Mouse (Mus musculus): Measurements from ENCODE around the gene Tekt1. TPM values are rescaled to one million over a fixed set of nuclear protein-coding genes. Genes with fewer than 3 reads are reported as not detected.
"Not testable (repeated sequence)": the region's sequence is repeated elsewhere in the genome, so short reads cannot be mapped to it uniquely, and the experiment has no call there.

The Tekt1 gene
- total RNA-seq, 2 experiments from 2014 or later = not detected

DNA sequence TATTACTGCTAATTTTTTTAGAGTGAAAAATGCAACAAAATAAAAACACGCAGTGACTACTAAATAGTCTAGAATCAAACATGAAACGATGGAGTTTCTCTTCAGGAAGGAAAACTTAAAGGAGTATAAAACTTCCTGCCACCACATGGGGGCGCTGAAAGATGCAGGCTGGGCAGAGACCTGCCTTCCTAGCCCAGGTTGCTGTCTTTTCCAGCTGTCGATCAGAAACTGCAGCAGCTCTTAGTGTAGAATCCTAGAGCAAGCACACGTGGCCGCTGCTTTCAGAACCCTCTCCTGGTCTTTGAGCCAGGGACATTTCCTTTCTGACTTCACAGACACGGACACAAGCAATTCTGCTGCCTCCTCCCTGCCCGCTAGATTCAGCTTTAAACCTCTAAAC is 18.3 kb downstream of the Tekt1 start:
- ATAC-seq (ENCODE audit: poor library complexity, severe bottlenecking) = no peak

DNA sequence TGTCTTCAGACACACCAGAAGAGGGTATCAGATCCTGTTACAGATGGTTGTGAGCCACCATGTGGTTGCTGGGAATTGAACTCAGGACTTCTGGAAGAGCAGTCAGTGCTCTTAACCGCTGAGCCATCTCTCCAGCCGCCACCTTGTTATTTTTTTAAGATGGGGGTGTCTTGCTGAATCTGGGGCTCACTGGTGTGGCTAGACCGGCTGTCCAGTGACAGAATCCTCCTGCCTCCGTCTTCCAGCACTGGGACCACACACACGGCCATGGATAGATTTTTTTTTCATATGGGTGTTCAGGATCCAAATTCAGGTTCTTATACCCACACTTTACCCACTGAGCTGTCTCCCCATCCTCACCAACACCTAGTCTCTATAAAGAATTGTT is 19.0 kb downstream of the Tekt1 start:
- ATAC-seq (ENCODE audit: poor library complexity, severe bottlenecking) = not testable (repeated sequence)

DNA sequence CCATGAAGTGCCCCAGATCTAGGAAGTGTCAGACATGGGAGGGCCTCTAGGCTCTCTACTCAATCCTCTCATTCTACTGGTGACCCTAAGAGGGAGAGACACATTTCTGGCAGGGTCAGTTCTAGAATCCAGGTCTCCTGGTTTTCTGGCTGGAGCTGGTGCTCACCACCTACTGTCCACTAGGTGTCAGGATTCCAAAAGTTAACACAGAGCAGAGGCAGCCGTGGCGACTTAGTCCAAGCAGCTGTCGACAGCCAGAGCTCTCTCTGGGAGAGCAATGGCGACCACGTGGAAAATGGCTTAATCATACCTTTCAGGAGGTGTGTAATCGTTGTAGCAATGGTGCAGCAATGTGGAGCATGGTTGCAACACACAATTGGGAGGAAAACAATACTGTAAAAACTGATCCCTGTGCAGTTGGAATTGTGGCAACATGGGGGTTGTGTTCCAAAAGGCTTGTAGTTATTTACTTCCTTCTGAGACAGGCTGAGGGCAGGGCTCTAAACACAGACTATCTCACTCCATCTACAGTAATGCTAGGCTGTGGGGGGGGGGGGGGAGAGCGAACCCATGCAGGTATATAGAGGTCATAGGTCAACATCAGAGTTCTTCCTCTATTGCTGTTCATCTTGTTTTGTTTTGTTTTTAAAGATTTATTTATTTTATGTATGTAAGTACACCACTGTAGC is 19.5 kb downstream of the Tekt1 start:
- ATAC-seq (ENCODE audit: poor library complexity, severe bottlenecking) = peak; percentile 81

DNA sequence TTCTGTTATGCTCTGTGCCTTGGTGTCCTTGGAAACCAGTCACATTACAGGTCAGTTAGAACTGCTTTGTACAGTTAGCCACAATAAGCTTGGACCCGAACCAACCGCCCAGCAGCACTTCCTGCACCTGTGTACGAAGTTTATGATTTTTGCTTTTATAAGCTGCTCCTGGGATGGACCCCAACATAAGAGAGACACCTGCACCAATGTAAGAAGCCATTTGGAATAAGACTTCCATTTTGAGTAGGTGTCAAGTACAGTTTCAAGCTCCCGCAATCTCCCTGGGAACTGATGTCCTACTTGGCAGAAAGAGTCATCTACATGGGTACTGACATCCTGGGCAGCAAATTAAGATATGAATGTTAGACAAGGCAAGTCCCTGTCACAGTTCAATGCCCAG is 22.5 kb downstream of the Tekt1 start:
- no peak for ATAC-seq (ENCODE audit: poor library complexity, severe bottlenecking)

DNA sequence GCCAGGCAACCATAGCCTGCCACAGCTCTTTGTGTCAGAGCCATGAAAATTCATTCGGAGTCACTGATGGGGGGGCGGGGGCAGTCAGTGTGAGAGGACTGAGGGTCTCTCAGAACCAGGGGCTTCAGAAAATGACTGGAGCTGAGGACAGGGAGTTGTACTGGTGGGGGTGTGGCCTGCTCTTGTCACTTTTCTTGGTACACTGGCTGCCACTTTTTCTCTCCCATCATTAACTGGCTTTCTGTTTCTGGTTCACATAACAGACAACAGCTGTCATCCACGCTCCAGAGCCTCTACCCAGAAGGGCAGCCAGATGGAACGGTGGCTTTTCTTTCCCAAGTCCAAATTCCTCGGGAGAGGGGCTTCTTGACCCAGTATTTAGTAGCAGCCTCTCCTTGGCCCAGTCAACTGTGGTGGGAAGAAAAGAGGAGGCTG is 23.8 kb downstream of the Tekt1 start:
- ATAC-seq (ENCODE audit: poor library complexity, severe bottlenecking) = no peak

DNA sequence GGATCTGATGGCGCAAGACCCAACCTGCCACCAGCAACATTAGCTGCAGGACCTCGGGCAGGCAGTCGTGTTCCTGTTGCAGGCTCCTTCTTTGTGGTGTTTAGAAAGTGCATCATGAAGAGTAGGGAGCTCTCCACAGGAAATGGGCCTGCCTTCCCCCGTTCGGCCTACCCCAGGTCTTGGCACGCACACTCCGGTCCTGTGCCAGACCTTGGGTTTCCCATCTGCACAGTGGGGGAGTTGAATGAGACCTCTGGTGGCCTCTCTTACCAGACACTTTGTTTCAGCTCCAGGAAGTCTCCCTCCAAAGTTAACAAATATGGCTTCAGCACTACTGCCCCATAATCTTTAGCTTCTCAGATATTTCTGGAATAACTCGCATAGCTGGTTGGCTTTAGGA is 25.5 kb downstream of the Tekt1 start:
- ATAC-seq (ENCODE audit: poor library complexity, severe bottlenecking) = no peak

DNA sequence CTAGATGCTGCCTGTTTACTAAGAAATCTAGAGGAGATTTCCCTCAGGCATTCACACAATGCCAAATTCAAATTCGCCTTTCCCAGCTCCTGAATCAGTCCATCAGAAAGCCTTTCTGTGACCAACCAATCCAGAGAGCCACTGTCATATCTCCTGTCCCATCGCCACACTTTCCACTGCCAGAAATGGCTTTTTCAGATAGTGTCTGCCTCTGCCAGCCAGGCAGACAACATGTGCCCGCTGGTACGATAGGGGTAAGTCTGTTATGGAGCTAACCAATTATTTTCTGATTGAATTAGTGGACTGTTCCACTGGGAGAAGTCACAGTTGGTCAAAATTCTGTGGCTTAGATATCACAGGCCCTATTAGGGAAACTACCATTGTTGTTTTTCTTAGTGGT is 27.6 kb downstream of the Tekt1 start:
- no peak for ATAC-seq (ENCODE audit: poor library complexity, severe bottlenecking)

DNA sequence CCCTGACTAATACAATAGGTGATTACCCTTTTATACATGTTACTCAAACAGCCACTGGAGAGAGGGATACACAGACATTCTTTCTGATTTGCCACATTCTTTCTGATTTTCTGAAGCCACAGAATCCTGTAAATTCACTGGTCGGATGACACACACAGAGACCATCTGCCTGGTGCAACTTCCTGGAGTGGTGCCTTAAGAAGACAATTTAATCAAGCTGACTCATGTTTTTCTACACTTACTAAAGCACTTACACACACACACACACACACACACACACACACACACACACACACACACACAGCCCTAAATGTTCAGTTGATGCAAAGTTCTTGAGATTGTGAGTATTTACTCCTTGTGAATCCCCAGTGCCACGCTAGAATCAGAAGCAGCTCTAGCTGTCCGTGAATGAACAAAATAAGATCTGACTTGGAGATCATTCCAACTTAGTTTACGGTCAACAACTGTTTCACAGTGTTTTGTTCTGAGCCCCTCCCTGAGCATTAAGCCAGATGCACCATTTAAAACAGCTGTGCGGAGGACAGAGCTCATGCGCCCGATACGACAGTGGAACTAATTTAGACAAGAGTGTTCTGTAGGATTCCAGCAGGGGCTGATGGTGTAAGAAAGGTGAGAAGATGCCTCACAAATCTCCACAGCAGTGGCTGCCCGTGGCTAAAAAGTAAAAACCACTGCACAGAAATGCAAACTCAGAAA is 29.1 kb downstream of the Tekt1 start:
- no peak for ATAC-seq (ENCODE audit: poor library complexity, severe bottlenecking)

DNA sequence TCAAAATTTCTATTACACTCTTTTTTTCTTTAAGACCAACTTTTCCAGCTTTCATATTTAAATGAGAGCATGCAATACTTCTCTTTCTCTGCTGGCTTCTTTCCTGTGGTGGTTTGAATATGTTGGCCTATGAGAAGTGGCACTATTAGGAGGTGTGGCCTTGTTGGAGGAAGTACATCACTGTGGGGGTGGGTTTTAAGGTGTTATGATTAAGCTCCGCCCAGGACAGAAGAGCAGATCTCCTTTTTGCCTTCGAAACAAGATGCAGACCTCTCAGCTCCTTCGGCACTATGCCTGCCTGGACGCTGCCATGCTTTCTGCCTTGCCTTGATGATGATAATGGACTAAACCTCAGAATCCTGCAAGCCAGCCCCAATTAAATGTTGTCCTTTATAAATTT is 36.5 kb downstream of the Tekt1 start:
- no peak for ATAC-seq (ENCODE audit: poor library complexity, severe bottlenecking)

DNA sequence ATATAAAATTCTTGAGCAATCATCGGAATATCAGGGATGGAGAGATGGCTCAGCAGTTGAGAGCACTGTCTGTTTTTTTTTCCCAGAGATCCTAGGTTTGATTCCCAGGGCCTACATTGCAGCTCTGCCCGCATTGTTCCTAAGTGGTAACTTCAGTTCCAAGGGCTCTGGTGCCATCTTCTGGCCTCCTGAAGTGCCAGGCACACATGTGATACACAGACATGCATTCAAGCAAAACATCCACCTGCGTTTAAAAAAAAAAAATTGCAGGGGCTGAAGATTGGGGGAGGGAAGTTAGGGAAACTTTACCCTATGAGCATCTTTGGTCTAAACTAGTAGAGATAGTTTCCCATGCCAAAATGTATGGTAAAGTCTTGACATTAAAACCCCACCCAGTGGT is 37.8 kb downstream of the Tekt1 start:
- no peak for ATAC-seq (ENCODE audit: poor library complexity, severe bottlenecking)

DNA sequence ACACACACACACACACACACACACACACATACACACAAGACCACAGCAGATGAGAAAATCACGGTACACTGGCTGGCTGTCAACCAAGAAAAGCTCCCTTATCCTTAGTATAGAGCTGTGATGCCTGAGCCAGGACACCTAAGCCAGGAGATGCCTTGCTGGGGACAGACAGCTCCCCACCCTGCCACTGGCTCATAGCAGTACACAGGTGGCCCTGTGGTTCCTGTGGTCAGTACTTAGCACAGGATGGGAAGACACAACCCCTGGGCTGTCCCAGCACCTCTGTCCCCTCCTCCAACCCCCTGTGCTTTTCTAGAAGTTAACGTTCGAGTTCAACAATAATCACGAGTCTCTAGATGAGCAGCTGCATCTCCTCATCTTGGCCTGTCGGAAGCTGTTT is 44.2 kb downstream of the Tekt1 start:
- ATAC-seq (ENCODE audit: poor library complexity, severe bottlenecking) = no peak

DNA sequence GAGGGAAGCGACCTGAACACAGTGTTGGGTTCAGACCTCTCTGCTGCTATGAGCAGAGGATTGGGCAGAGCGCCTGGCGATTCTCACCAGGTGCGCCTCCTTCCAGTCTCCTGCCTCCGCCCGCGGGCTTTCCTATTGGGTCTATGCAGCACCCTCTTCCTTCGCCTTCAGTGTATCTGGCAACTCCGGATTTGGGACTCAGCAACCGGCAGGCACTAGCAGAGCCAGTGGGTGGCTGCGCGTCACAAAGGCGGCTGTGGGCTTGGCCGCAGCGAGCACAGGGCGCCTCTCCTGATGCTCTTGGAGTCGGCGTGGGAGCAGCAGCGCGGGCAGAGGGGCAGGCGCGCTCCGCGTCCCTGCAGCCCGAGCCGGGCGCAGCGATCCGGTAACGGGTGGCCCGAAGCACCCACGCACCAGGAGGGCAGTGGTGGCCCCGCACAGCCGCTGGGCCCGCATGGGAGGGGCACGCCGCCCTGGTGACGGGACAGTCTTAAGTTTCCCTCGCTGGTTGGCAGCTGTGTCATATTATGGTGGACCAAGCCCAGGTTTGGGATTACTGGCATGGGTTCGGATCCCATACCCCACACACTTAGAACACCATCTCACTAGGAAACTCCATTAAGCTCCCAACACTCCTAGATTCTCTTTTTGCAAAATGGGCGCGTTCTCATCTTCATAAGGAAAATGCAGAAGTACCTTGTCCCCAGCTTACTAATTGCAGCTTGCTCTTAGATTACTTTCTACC is 47.9 kb downstream of the Tekt1 start, which contains the start of gene Fbxo39:
Gene Fbxo39 (plus strand): TSS at position 294 of the 745 bp plus-strand sequence.
- no peak for ATAC-seq (ENCODE audit: poor library complexity, severe bottlenecking)

DNA sequence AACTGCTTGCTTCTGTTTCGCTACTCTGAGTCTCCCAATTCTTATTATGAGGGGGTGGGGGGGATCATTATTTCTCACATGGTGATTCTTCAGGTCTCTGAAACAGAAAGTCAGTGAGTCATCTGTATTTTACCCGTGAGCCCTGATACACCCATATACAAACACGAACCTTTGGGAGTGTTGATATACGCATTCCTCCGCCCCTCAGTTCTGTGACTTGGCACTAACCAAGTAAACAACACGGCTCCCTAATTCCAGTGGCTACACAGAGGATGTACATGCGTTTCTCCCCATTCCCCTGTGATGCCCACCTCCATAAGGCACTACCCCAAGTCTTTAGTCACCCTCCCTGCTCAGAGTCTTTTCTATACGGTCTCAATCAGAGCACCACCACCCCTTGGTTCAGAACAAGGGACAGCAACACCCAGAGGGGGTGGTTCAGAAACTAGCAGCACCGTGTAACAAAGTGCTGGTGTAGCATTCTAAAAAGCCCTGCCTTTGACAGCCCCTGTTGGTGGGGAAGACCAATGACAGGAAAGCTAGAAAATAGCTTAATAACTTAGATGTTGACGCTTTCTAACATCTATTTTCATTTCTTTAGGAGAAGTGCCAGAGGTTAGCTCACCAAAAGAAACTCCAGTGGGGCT is 50.8 kb downstream of the Tekt1 start:
- no peak for ATAC-seq (ENCODE audit: poor library complexity, severe bottlenecking)

DNA sequence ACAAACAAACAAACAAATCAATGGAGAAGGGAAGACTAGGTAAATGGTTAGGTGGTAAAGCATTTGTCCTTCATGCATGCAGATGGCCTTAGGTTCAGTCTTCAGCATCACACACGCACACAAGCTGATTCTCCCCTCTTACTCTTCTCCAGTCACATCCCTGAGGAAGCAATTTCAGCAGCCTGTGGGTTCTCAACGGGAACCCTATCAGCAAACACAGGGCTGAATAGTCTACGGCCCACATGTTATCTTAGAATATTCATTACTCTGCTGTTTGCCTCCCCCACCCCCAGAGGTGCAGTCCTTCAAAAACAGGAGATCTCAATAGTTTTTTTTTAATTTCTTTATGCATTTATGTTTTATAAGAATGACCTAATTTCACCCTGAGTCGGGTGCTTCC is 51.8 kb downstream of the Tekt1 start:
- no peak for ATAC-seq (ENCODE audit: poor library complexity, severe bottlenecking)

DNA sequence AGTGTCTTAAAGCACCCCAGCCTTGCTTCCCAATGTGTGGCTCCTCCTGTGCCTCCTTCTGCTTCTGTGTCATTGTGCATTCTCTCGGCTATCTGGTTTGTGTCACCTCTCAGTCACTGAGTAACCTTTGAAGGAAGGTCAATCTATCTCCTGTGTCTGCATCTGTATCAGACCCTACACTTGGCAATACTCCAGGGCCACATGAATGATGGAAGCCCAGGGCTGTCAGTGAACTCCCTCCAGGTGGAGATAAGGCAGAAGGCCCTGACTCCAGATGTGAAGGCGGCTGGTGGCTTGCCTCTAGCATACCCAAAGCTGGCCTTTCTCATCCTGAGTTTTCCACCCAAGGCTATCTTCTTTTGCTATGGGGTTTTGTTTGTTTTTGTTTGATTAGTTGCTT is 53.3 kb downstream of the Tekt1 start:
- no peak for ATAC-seq (ENCODE audit: poor library complexity, severe bottlenecking)

DNA sequence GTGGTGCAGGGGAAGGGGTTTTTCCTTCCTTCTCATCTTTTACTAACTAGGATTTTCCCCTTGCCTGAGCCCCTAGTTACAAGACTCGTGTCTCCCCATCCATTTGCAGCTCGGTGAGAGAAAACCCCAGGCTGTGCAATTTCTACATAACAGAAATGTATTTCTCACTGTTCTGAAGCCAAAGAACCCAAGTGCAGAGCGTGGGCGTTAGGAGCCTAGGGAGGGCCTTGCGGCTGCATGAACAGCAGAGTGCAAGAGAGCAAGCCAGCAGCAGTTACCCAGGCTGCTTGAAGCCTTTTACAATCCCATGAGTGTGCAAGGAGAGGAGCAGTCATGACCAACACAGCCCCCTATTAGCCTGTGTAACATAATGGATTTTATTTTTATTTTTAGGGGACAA is 54.8 kb downstream of the Tekt1 start:
- ATAC-seq (ENCODE audit: poor library complexity, severe bottlenecking) = no peak

DNA sequence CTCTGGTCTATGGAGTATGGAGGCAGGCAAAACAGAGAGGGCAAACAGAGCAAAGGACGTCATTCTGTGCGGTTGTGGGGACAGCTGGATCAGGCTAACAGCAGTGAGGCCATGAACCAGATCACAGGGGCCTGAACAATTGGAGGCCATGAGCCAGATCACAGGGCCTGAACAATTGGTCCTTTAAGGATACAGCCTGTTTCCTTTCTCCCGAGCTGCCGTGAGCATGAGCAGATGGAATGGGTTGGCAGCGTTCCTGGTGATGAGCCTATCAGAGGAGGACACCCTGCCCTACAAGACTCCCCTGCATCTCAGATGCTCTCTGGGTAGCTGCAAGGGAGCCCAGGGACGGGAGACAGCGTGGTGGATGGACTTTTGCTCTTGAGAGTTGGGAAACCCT is 60.0 kb downstream of the Tekt1 start:
- ATAC-seq (ENCODE audit: poor library complexity, severe bottlenecking) = 0 out of 2 replicates have a peak, but pooled peaks have one; percentile 3

DNA sequence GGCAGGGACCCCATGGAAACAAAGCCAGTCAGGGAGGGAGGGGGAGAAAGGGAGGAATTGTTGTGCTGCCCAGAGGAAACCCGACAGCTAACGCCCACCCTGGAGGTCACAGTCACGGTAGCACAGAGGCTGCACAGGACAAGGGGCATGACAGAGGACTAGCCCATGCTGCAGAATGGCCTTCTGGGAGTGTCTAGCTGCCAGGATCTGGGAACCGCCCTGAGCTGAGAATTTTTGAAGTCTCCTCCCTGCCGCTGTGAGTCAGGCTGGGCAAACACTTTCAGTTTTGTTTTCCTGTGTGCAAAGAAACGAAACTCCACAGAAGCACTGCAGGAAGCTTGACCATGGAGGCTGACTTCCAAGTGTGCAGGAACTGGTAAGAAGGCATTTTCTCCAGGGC is 60.9 kb downstream of the Tekt1 start, which contains the start of gene Xaf1:
Gene Xaf1 (plus strand): TSS at position 296 of the 400 bp plus-strand sequence.
- ATAC-seq (ENCODE audit: poor library complexity, severe bottlenecking) = peak; percentile 94
